Mouse (Mus musculus) embryo, embryonic 9.5 days (tissue): Measurements from ENCODE around the gene Syngr2.
"Not testable (repeated sequence)": the region's sequence is repeated elsewhere in the genome, so short reads cannot be mapped to it uniquely, and the experiment has no call there.

Experiments
- DNase-seq: peaks from one replicate; pipeline ENCODE4 v3.0.0-alpha.2; 2017; ENCODE audit errors: extremely low spot score

The Syngr2 gene

GRCm38 (mm10) chr11:117813867-117814266, 4.4 kb downstream of the Syngr2 start:
- no peak for DNase-seq

- no peak for DNase-seq
Observed at GRCm38 (mm10) chr11:117814704-117815366, 5.4 kb downstream of the Syngr2 start.

- not testable (repeated sequence) for DNase-seq
Observed at GRCm38 (mm10) chr11:117815850-117816249, 6.4 kb downstream of the Syngr2 start.

GRCm38 (mm10) chr11:117816389-117816996, 7.0 kb downstream of the Syngr2 start:
- no peak for DNase-seq

DNA sequence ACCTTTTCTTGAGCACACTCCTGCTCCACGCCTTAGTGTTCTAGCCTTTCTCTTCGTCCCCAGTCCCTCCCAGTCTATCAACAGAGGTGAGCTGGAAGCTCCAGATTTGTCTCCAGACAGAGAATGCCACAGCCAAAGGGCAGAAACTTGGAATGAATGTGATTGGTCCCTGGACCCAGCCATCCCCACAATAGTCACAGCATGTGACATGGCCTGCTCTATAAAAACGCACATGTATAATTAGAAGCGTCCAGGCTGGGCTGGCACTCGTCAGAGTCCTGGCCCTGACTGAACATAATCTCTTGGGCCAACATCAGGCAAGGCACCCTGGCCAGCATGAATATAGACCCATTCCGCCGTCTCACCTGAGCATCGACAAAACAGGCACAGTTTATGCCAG, 9.6 kb downstream of the Syngr2 start:
- no peak for DNase-seq

GRCm38 (mm10) chr11:117820173-117820572, 10.7 kb downstream of the Syngr2 start:
- DNase-seq, result no peak

DNA sequence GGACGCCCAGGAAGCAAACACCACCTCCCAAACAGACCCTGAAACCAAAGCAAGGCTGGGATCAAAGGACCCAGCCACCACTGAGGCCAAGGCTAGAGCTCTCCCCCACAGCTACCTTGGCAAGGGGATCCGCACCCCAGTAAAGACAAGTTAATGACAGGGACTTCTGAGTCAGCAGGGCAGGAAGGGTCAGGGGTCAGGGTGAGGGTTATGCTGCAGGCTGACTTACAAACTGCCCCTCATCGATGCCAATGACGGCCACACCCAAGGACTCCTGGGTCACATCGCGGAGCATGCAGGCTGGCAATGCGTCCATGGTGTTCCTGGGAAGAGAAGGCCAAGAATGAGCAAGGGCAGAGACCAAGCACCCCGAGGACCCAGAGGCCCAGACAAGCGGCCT, 12.4 kb downstream of the Syngr2 start:
- DNase-seq, result no peak

- no peak for DNase-seq
Observed at GRCm38 (mm10) chr11:117822728-117823241, 13.3 kb downstream of the Syngr2 start.

DNA sequence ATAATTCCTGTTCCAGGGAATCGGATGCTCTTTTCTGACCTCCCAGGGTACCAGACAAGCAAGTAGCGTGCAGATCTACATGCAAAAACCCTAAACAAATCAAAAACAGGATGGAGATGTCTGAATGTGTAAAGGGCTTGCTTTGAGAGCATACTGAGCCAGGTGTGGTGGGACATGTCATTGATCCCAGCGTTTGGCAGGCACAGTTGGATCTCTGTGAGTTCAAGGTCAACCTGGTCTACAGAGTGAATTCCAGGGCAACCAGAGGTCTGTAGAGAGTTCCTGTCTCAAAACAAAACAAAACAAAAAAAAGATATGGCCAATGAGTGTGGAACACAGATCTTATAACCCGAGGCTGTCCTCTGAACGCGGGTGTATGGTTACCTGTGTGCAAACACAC, 13.9 kb downstream of the Syngr2 start:
- DNase-seq, result no peak

DNA sequence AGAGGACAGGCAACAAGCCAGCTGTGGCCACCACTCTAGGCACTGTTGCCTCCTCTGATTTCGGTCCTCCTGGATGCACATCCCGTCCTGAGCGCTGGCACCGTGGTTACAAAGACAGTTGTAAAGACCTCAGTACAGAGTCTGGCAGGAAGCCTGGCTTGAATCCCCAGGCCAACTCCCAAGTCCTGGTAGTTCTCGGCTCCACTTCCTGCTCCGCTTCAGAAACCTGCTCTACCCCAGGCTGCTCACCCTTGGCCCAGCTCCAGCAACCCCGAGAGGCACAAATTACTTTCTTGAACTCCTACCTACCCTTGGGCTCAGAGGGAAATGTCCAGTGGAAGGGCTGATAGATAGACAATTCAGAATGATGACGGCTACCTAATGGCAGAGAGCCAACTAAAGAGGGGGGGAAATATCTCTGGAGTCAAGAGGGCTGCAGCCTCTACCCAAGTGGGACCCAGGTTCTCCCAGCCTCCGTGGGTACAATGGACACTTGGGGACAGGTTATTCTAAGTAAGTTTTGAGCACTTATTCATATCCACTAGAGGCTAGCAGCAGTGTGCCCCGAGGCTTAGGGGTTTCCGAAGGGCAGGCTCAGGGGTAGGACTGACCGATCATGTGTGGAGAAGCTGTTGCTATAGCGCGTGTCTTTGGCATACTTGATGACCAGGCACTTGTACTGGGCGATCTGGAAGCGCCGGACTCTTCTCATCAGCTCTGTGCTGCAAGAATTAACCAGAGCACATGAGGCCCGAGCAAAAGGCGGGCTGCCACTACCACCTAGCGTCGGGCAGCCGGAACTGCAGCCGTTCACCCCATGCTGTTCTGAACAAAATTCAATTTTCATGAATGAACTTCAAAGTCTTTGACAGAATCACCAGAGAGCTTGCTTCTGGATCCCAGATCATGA, 14.8 kb downstream of the Syngr2 start:
- DNase-seq, result peak; percentile 82

DNA sequence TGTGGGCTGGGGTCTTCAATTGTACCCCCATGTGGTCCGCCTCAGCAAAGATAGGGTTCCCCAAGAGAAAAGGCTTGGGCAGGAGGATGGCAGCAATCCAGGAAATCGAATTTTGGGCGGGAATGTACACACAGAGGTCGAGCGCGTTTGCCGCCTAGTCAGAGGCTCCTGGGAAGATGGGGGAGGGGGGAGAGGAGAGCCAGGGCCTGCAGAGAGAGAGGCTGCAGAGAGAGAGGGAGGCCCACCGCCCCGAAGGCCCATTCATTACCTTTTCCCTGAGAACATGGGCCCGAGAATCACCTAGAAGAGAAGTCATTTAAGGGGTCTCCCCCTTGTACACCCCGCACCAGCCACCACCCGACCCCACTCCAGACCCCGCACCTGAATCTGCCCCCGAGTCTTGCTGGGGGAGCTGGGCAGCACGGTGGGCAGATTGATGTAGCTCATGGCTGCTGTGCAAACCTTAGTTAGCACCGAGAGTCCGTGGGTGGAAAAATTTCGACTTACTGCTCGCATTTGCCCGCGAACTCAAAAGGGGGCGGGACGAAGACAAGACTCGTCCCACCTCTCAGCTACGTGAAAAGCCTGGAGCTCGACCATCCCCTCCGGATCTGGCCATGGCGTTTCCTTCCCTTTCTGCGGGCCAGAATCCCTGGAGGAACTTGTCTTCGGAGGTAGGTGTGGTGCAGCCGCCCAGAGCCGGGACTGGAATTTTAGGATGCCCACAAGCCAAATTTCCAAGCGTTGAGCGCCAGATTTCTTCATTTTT, 16.0 kb downstream of the Syngr2 start, which contains the start of the genes Afmid and Tk1:
TSS of gene Afmid (plus strand) at position 592 of the 769 bp plus-strand sequence.
TSS of gene Tk1 (minus strand) at position 760 of the 769 bp plus-strand sequence.
- DNase-seq, result peak; percentile 87

DNA sequence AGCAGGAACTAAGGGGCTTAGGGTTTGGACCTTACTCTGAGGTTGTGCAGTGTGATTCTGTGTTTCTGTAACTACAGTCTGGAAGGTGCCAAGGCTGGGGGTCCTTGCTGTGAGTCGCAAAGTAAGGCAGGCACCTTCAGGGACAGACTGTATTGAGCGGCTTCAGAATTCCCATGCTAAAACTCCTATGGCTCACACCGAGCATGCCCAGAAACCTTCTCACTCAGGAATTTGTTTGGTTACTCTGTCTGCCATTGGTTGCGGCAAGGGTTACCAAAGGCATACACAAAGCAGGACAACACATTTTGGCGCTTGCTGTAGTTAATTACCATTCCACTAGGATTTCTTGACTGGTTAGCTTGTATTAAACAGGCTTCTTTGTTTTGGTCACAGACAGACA, 16.7 kb downstream of the Syngr2 start:
- no peak for DNase-seq

- DNase-seq, result no peak
Observed at GRCm38 (mm10) chr11:117826916-117827315, 17.4 kb downstream of the Syngr2 start.

- no peak for DNase-seq
Observed at GRCm38 (mm10) chr11:117827386-117827785, 17.9 kb downstream of the Syngr2 start.

DNA sequence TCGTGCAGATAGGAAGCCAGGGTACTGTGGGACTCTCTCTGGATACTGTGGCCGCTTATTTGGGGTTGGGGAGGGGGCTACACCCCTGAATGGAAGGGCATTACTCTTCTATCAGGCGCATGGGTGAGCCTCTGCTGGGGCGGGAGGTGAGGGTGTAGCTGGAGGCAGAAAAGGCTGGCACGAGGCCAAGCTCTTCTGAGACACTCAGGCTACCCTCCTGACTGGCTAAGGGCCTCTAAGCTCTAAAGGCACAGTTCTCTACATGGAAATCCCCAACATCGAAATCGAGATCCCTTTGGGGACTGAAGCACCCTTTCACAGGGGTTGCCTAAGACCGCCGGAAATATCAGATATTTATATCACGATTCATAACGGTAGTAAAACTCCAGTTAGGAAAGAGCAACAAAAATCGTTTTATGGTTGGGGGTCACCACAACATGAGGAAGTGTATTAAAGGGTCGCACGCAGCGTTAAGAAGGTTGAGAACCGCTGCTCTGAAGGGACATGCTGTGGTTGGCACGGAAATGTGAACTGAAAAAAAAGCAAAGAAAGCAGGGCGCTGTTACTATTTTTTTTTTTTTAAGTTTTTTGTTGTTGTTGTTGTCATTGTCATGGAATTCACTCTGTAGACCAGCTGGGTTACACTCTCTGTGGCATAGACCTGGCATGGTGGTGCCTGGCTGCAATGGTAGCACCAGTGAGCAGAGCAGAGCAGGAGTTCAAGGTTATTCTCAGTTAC, 18.9 kb downstream of the Syngr2 start:
- no peak for DNase-seq

GRCm38 (mm10) chr11:117828888-117829604, 19.6 kb downstream of the Syngr2 start:
- no peak for DNase-seq

DNA sequence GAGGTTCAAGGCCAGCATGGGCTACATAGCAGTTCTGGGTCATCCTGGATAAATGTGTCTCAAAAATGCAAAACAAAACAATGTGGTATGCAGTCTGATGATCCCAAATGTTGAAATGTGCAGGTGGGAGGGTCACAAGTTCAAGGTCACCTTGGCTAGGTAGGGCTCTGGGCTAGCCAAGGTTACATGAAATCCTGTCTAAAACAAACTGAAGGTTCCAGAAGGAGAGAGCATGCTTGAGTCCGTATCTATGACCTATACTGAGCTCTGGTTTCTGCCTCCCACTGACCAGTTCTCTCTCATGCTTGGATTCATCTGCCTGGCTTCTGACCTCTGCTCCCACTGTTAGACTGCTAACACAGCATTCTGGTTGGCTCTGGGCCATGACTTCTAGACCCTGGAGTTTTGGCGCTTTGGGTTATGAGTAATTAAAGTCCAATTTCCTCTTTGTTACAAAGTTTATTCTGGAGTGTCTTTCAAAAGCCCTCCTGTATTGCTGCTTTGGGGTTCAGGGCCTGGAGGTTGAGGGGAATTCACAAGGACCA, 20.3 kb downstream of the Syngr2 start:
- DNase-seq, result no peak

DNA sequence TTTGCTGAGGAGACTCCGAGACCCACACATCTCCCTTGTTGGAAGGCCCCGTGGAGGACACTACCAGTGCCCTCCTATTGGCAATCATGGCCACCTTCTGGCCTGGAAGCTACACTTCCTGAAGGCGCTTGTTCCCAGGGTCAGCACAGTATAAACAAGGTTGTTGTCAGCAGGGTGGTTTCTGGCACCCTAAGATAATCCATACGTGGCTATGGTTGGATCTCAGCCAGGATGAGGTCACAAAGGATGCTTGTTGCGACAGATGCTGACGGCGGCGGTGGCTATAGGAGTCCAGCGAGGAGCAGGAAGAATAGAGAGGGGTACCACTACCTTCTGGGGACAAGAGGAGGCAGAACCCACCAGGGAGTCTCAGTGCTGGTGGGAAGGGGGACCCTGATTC, 20.9 kb downstream of the Syngr2 start:
- DNase-seq, result no peak

DNA sequence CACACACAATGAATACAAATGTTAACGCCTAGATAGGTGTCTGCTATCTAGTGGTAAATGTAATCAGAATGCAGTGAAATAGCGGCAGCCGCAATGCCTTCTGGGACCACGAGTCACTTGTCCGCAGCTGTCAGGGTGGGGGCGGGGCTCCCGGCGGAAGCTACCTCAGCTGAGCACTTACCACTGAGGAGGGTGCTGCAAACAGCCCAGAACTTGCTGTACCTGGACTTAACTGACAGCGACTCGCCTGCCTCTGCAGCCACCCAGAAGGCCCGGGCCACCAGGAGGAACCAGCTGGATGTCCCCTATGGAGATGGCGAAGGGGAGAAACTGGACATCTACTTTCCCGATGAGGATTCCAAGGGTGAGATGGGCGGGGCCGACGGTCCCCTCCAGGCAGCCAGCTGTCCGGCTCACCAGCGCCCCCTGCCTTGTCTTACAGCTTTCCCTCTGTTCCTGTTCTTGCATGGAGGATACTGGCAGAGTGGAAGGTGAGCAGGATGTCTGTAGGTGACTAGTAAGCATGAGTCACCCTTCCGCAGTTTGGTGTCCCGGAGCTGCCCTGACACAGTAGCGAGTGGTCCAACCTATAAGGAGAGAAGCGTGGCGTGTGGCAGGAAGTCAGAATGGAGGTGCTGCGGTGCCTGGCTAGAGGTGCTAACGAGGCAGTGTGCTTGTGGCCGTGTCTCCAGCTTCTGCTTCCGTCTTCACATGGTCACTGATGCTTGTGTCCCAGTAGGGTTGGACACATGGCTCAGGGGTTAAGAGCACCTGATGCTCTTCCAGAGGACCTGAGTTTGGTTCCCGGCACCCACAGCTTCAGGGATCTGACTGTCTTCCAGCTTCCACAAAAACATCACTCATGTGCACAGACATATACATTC, 22.9 kb downstream of the Syngr2 start:
- DNase-seq, result peak; percentile 90
